In genomic region chr15:79791502-79791901, GRCm38 (mm10) we compare ENCODE assay signal across 9 mouse cellular contexts. TPM values are rescaled to one million over a fixed set of nuclear protein-coding genes. Genes with fewer than 3 reads are reported as not detected.
DNase-seq lines count a peak whose midpoint lies in the region; ATAC-seq and TF ChIP-seq lines count a peak whose summit lies in the region.
"Had no signal": no experiment of that assay in that cellular context is flagged by ENCODE, and none has a peak within 500 bp of the region (broad histone marks: within the 10 kb centered on the region; RNA-seq: fewer than 3 reads in every experiment).

No protein-coding gene starts in this region.

- no peaks in the 10 kb centered on the region for H3K9me3 ChIP-seq in hindbrain, embryonic 10.5 days
- no peaks in the 10 kb centered on the region for H3K9me3 ChIP-seq in hindbrain, embryonic 13.5 days
- H3K9me3 ChIP-seq in MEL (replicated peaks; ENCODE audit: insufficient read depth, low read length), result no peaks in the 10 kb centered on the region
- H3K9me3 ChIP-seq in limb, embryonic 14.5 days (ENCODE audit: control insufficient read depth, low read length), result no peaks in the 10 kb centered on the region
- H3K9me3 ChIP-seq: liver, embryonic 15.5 days had no signal

- intact Hi-C loops in left cerebral cortex, postnatal 4 days (cut with DNase I), result no loop called here

- H3K4me2 ChIP-seq in hindbrain, embryonic 13.5 days, result no peak overlapping the region
- H3K4me2 ChIP-seq in limb, embryonic 14.5 days (replicated peaks; ENCODE audit: low read depth, low read length, severe bottlenecking), result no peak overlapping the region
- H3K4me2 ChIP-seq: liver, embryonic 15.5 days had no signal

- H3K4me3 ChIP-seq in hindbrain, embryonic 10.5 days, result no peak overlapping the region
- H3K4me3 ChIP-seq in hindbrain, embryonic 13.5 days, result no peak overlapping the region
- no peak overlapping the region for H3K4me3 ChIP-seq in MEL (ENCODE audit: control insufficient read depth in 1 of 2, insufficient read depth in 1 of 2, low read depth in 2 of 2, low read length in 2 of 2)
- no peak overlapping the region for H3K4me3 ChIP-seq in limb, embryonic 14.5 days (replicated peaks; ENCODE audit: low read length)
- H3K4me3 ChIP-seq: liver, embryonic 15.5 days had no signal

- TF ChIP-seq RAD21 in MEL (IDR thresholded peaks at IDR 0.05; ENCODE audit: low read depth, low read length), result no peak

- H3K36me3 ChIP-seq in hindbrain, embryonic 10.5 days, result no peaks in the 10 kb centered on the region
- peaks cover 19% of the 10 kb centered on the region for H3K36me3 ChIP-seq in hindbrain, embryonic 13.5 days
- no peaks in the 10 kb centered on the region for H3K36me3 ChIP-seq in MEL (ENCODE audit: control insufficient read depth in 1 of 2, insufficient read depth in 2 of 2, low read length in 2 of 2)
- H3K36me3 ChIP-seq in limb, embryonic 14.5 days (ENCODE audit: control insufficient read depth, insufficient read depth, low read length), result no peaks in the 10 kb centered on the region
- H3K36me3 ChIP-seq: liver, embryonic 15.5 days had no signal

- TF ChIP-seq CTCF in MEL (IDR thresholded peaks at IDR 0.05 in 2 of 3, conservative IDR thresholded peaks at IDR 0.05 in 1 of 3; ENCODE audit: control insufficient read depth in 1 of 3, insufficient read depth in 1 of 3, low read depth in 2 of 3, low read length in 3 of 3, poor library complexity in 1 of 3, severe bottlenecking in 1 of 3), result no peak

- H3K9ac ChIP-seq in hindbrain, embryonic 13.5 days, result no peak overlapping the region
- H3K9ac ChIP-seq in MEL (ENCODE audit: control insufficient read depth, low read depth, low read length, poor library complexity, severe bottlenecking), result no peak overlapping the region
- no peak overlapping the region for H3K9ac ChIP-seq in limb, embryonic 14.5 days (ENCODE audit: low read depth, low read length, severe bottlenecking)
- H3K9ac ChIP-seq: liver, embryonic 15.5 days had no signal

- DNase-seq in hindbrain, embryonic 10.5 days (ENCODE audit: low spot score), result peak; percentile 75
- DNase-seq in MEL (ENCODE audit: low read depth, low spot score), result peak; percentile 76
- DNase-seq in limb, embryonic 14.5 days (ENCODE audit: low spot score), result peak; percentile 83
- DNase-seq in skeletal muscle tissue, adult 2 months (ENCODE audit: low read depth, low spot score), result peak; percentile 19
- DNase-seq in left cerebral cortex, postnatal 4 days, result no peak
- DNase-seq in frontal cortex, postnatal 10 days (ENCODE audit: low spot score in 2 of 2), result no peak

- TF ChIP-seq POLR2A in MEL (IDR thresholded peaks at IDR 0.05; ENCODE audit: control insufficient read depth in 1 of 2, insufficient read depth in 1 of 2, low read depth in 1 of 2, low read length in 2 of 2, poor library complexity in 1 of 2), result no peak
- TF ChIP-seq POLR2A in limb, embryonic 14.5 days (IDR thresholded peaks at IDR 0.05; ENCODE audit: borderline replicate concordance, extremely low read depth, insufficient read depth, insufficient read length), result no peak

- H3K27me3 ChIP-seq in hindbrain, embryonic 10.5 days (ENCODE audit: insufficient read depth, poor library complexity, severe bottlenecking), result peaks cover 57% of the 10 kb centered on the region
- H3K27me3 ChIP-seq in hindbrain, embryonic 13.5 days, result peaks cover 28% of the 10 kb centered on the region
- H3K27me3 ChIP-seq in MEL (ENCODE audit: control insufficient read depth in 1 of 2, insufficient read depth in 2 of 2, low read length in 2 of 2), result peaks cover 0 to 12% of the 10 kb centered on the region in 2 experiments; a peak in 3 of 4 replicates
- H3K27me3 ChIP-seq in limb, embryonic 14.5 days (ENCODE audit: control insufficient read depth, insufficient read depth, low read length), result no peaks in the 10 kb centered on the region

- H3K79me2 ChIP-seq in MEL (ENCODE audit: control insufficient read depth, insufficient read depth, low read length, poor library complexity), result no peaks in the 10 kb centered on the region

- 4% methylated on average over 12 of the region's 12 CpGs for WGBS in hindbrain, embryonic 10.5 days
- WGBS in hindbrain, embryonic 13.5 days, result 2% methylated on average over 12 of the region's 12 CpGs
- 2% methylated on average over 12 of the region's 12 CpGs for WGBS in limb, embryonic 14.5 days

- peaks cover 42% of the 10 kb centered on the region for H3K4me1 ChIP-seq in hindbrain, embryonic 10.5 days (replicated peaks)
- peaks cover 18% of the 10 kb centered on the region for H3K4me1 ChIP-seq in hindbrain, embryonic 13.5 days (replicated peaks)
- H3K4me1 ChIP-seq in MEL (ENCODE audit: control insufficient read depth in 1 of 2, insufficient read depth in 2 of 2, low read length in 2 of 2), result no peaks in the 10 kb centered on the region
- no peaks in the 10 kb centered on the region for H3K4me1 ChIP-seq in limb, embryonic 14.5 days (ENCODE audit: control insufficient read depth, insufficient read depth, low read length)
- H3K4me1 ChIP-seq: liver, embryonic 15.5 days had no signal

- ATAC-seq in hindbrain, embryonic 13.5 days (ENCODE audit: low FRiP score), result no peak
- ATAC-seq in common myeloid progenitor, adult 5-6 weeks (replicated peaks; ENCODE audit: low read depth, poor library complexity, severe bottlenecking), result peak; percentile 73
- no peak for ATAC-seq in limb, embryonic 14.5 days (ENCODE audit: low FRiP score, low read depth)

- no peak for TF ChIP-seq EP300 in MEL (IDR thresholded peaks at IDR 0.05; ENCODE audit: low read depth in 1 of 2, low read length in 2 of 2)

- no peak overlapping the region for H3K27ac ChIP-seq in hindbrain, embryonic 10.5 days
- H3K27ac ChIP-seq in hindbrain, embryonic 13.5 days, result no peak overlapping the region
- H3K27ac ChIP-seq in MEL (ENCODE audit: control insufficient read depth, low read depth, low read length), result no peak overlapping the region
- no peak overlapping the region for H3K27ac ChIP-seq in limb, embryonic 14.5 days (replicated peaks; ENCODE audit: low read depth, low read length)
- H3K27ac ChIP-seq: liver, embryonic 15.5 days had no signal

RNA-seq across cellular contexts. Expression of gene Nptxr, which starts 13.1 kb away (rescaled TPM):
- polyA plus RNA-seq in hindbrain, embryonic 10.5 days (2016; fragmentation: Nextera tagmentation; extraction: Ambion mirVana), result 2.2 and 4.6 TPM in 2 replicates
- 21.0 and 21.4 TPM in 2 replicates for polyA plus RNA-seq in hindbrain, embryonic 13.5 days (2015; fragmentation: Nextera tagmentation; extraction: Ambion mirVana)
- total RNA-seq in MEL (2012; rRNA removed), result 0.03 and 0.04 TPM in 2 replicates
- under 1 TPM in 1 of 2 experiments, not detected in 1; 0.33 TPM for polyA plus RNA-seq in MEL (2012; ENCODE audit: insufficient read depth in 1 of 2, insufficient read length in 2 of 2, low read depth in 1 of 2, low replicate concordance in 2 of 2, missing spikeins in 1 of 2)
- 0.05 and 0.55 TPM in 2 replicates for total RNA-seq in common myeloid progenitor, adult 5-6 weeks (2017)
- 9.3 and 11.3 TPM in 2 replicates for polyA plus RNA-seq in limb, embryonic 14.5 days (2012; rRNA removed)
- 2.6 and 4.7 TPM in 2 replicates for polyA plus RNA-seq in limb, embryonic 14.5 days (2014; fragmentation: Nextera tagmentation; extraction: Ambion mirVana)
- 100 to 1,000 TPM; 240 to 277 TPM for total RNA-seq in left cerebral cortex, postnatal 4 days (2021)

RNA-seq across cellular contexts. Expression of gene Dnal4, which starts 13.9 kb away (rescaled TPM):
- 68.0 and 83.0 TPM in 2 replicates for polyA plus RNA-seq in hindbrain, embryonic 10.5 days (2016; fragmentation: Nextera tagmentation; extraction: Ambion mirVana)
- 83.5 and 84.9 TPM in 2 replicates for polyA plus RNA-seq in hindbrain, embryonic 13.5 days (2015; fragmentation: Nextera tagmentation; extraction: Ambion mirVana)
- total RNA-seq in MEL (2012; rRNA removed), result 14.7 and 19.5 TPM in 2 replicates
- polyA plus RNA-seq in MEL (2012; ENCODE audit: insufficient read depth in 1 of 2, insufficient read length in 2 of 2, low read depth in 1 of 2, low replicate concordance in 2 of 2, missing spikeins in 1 of 2), result 10 to 100 TPM in 1 of 2 experiments, not detected in 1; 30.0 TPM
- 16.0 and 18.0 TPM in 2 replicates for total RNA-seq in common myeloid progenitor, adult 5-6 weeks (2017)
- polyA plus RNA-seq in limb, embryonic 14.5 days (2012; rRNA removed), result 70.2 and 88.9 TPM in 2 replicates
- polyA plus RNA-seq in limb, embryonic 14.5 days (2014; fragmentation: Nextera tagmentation; extraction: Ambion mirVana), result 60.9 and 68.2 TPM in 2 replicates
- total RNA-seq in left cerebral cortex, postnatal 4 days (2021), result 10 to 100 TPM; 30.4 to 34.4 TPM

RNA-seq across cellular contexts. Expression of gene Npcd, which starts 42.5 kb away (rescaled TPM):
- 0.14 and 0.17 TPM in 2 replicates for polyA plus RNA-seq in hindbrain, embryonic 10.5 days (2016; fragmentation: Nextera tagmentation; extraction: Ambion mirVana)
- 0.34 and 0.51 TPM in 2 replicates for polyA plus RNA-seq in hindbrain, embryonic 13.5 days (2015; fragmentation: Nextera tagmentation; extraction: Ambion mirVana)
- total RNA-seq in MEL (2012; rRNA removed), result 0.23 TPM in 1 of 2 replicates, not detected in the other
- polyA plus RNA-seq in MEL (2012; ENCODE audit: insufficient read depth in 1 of 2, insufficient read length in 2 of 2, low read depth in 1 of 2, low replicate concordance in 2 of 2, missing spikeins in 1 of 2), result not detected
- total RNA-seq in common myeloid progenitor, adult 5-6 weeks (2017), result not detected in 2 replicates
- polyA plus RNA-seq in limb, embryonic 14.5 days (2012; rRNA removed), result 1.7 TPM in 1 of 2 replicates, not detected in the other
- polyA plus RNA-seq in limb, embryonic 14.5 days (2014; fragmentation: Nextera tagmentation; extraction: Ambion mirVana), result 0.50 and 0.99 TPM in 2 replicates
- total RNA-seq in left cerebral cortex, postnatal 4 days (2021), result 10 to 100 TPM in 1 of 2 experiments, 1 to 10 TPM in 1; 6.6 to 14.9 TPM
- polyA plus RNA-seq: liver, embryonic 15.5 days had no signal

RNA-seq across cellular contexts. Expression of gene Cbx6, which starts 43.0 kb away (rescaled TPM):
- polyA plus RNA-seq in hindbrain, embryonic 10.5 days (2016; fragmentation: Nextera tagmentation; extraction: Ambion mirVana), result 20.7 and 26.1 TPM in 2 replicates
- polyA plus RNA-seq in hindbrain, embryonic 13.5 days (2015; fragmentation: Nextera tagmentation; extraction: Ambion mirVana), result 50.2 and 52.6 TPM in 2 replicates
- total RNA-seq in MEL (2012; rRNA removed), result 21.7 and 25.1 TPM in 2 replicates
- polyA plus RNA-seq in MEL (2012; ENCODE audit: insufficient read depth in 1 of 2, insufficient read length in 2 of 2, low read depth in 1 of 2, low replicate concordance in 2 of 2, missing spikeins in 1 of 2), result 10 to 100 TPM in 1 of 2 experiments, not detected in 1; 43.6 TPM
- 11.0 and 19.6 TPM in 2 replicates for total RNA-seq in common myeloid progenitor, adult 5-6 weeks (2017)
- 83.4 and 95.0 TPM in 2 replicates for polyA plus RNA-seq in limb, embryonic 14.5 days (2012; rRNA removed)
- 49.1 and 49.9 TPM in 2 replicates for polyA plus RNA-seq in limb, embryonic 14.5 days (2014; fragmentation: Nextera tagmentation; extraction: Ambion mirVana)
- 100 to 1,000 TPM; 105 to 125 TPM for total RNA-seq in left cerebral cortex, postnatal 4 days (2021)

RNA-seq across cellular contexts. Expression of gene Sun2, which starts 49.2 kb away (rescaled TPM):
- 2.0 and 5.0 TPM in 2 replicates for polyA plus RNA-seq in hindbrain, embryonic 10.5 days (2016; fragmentation: Nextera tagmentation; extraction: Ambion mirVana)
- polyA plus RNA-seq in hindbrain, embryonic 13.5 days (2015; fragmentation: Nextera tagmentation; extraction: Ambion mirVana), result 9.8 and 10.2 TPM in 2 replicates
- total RNA-seq in MEL (2012; rRNA removed), result 4.3 and 5.2 TPM in 2 replicates
- polyA plus RNA-seq in MEL (2012; ENCODE audit: insufficient read depth in 1 of 2, insufficient read length in 2 of 2, low read depth in 1 of 2, low replicate concordance in 2 of 2, missing spikeins in 1 of 2), result 10 to 100 TPM in 1 of 2 experiments, not detected in 1; 10.6 TPM
- 53.7 and 73.2 TPM in 2 replicates for total RNA-seq in common myeloid progenitor, adult 5-6 weeks (2017)
- 37.9 and 46.8 TPM in 2 replicates for polyA plus RNA-seq in limb, embryonic 14.5 days (2012; rRNA removed)
- polyA plus RNA-seq in limb, embryonic 14.5 days (2014; fragmentation: Nextera tagmentation; extraction: Ambion mirVana), result 6.9 and 8.0 TPM in 2 replicates
- 10 to 100 TPM; 27.0 to 29.4 TPM for total RNA-seq in left cerebral cortex, postnatal 4 days (2021)

Comparison
In these comparisons a context has a peak if more than half of its experiments do, and no peak if none do; other contexts are left out.
1. DNase-seq: peak in hindbrain, embryonic 10.5 days (single experiment), MEL (single experiment), limb, embryonic 14.5 days (single experiment) and skeletal muscle tissue, adult 2 months (single experiment); none in left cerebral cortex, postnatal 4 days (single experiment) and frontal cortex, postnatal 10 days (0 of 2).